Mouse (Mus musculus) embryonic facial prominence, embryonic 15.5 days (tissue): ENCODE data around the gene Vdac1. TPM values are rescaled to one million over a fixed set of nuclear protein-coding genes. Genes with fewer than 3 reads are reported as not detected.
"Not testable (repeated sequence)": the region's sequence is repeated elsewhere in the genome, so short reads cannot be mapped to it uniquely, and the experiment has no call there.

Experiments
- ATAC-seq: fragments of 200-750 bp; cut with Nextera tagmentation; 2 replicates; pipeline ENCODE4 v1.8.0; 2017; ENCODE audit warnings: low read depth, moderate TSS enrichment; ENCODE audit not compliant: insufficient number of reproducible peaks, low FRiP score, low TSS enrichment
- H3K27ac ChIP-seq: fragments of 300-500 bp; sonication (generic); replicated peaks from 2 replicates; pipeline ENCODE4 v1.5.1; 2015; ENCODE audit warnings: mild to moderate bottlenecking, inconsistent platforms
- H3K27me3 ChIP-seq: fragments of 300-500 bp; sonication (generic); 2 replicates; pipeline ENCODE4 v1.6.1; 2015; ENCODE audit warnings: inconsistent platforms
- H3K36me3 ChIP-seq: fragments of 300-500 bp; sonication (generic); 2 replicates; pipeline ENCODE4 v1.6.1; 2015; ENCODE audit warnings: mild to moderate bottlenecking, inconsistent platforms
- H3K4me1 ChIP-seq: fragments of 300-500 bp; sonication (generic); 2 replicates; pipeline ENCODE4 v1.6.1; 2015; ENCODE audit warnings: inconsistent platforms
- H3K4me2 ChIP-seq: fragments of 300-500 bp; sonication (generic); replicated peaks from 2 replicates; pipeline ENCODE4 v1.6.1; 2015; ENCODE audit warnings: mild to moderate bottlenecking, inconsistent platforms
- H3K4me3 ChIP-seq: fragments of 300-500 bp; sonication (generic); replicated peaks from 2 replicates; pipeline ENCODE4 v1.5.1; 2015; ENCODE audit warnings: mild to moderate bottlenecking, inconsistent platforms
- H3K9ac ChIP-seq: fragments of 300-500 bp; sonication (generic); 2 replicates; pipeline ENCODE4 v1.6.1; 2015; ENCODE audit warnings: inconsistent platforms
- H3K9me3 ChIP-seq: fragments of 300-500 bp; sonication (generic); replicated peaks from 2 replicates; pipeline ENCODE4 v1.6.1; 2016; ENCODE audit warnings: inconsistent platforms
- WGBS: fragments of 180-500 bp; shearing (Covaris S2); methylation state at CpG from one replicate; pipeline ENCODE4 v1.1.7; 2015; 5-methylcytosine and 5-hydroxymethylcytosine counted together
- polyA plus RNA-seq: library from polyadenylated mRNA; unstranded; fragments of >200 nt; fragmentation: Nextera tagmentation; extraction: Ambion mirVana; gene quantifications from 2 replicates; pipeline ENCODE4 v1.2.1, GENCODE M21; 2015

Gene Vdac1
- polyA plus RNA-seq, 1 experiment from 2014 or later, result 267 TPM

GRCm38 (mm10) chr11:52374340-52374739 lies 13.7 kb downstream of the Vdac1 start:
- Histone ChIP-seq H3K4me3 (no peak overlapping the region), H3K4me2 (no peak overlapping the region), H3K27ac (no peak overlapping the region), H3K27me3 (no peaks in the 10 kb centered on the region), H3K9ac (no peak overlapping the region), H3K4me1 (peaks cover 23% of the 10 kb centered on the region), H3K36me3 (peaks cover 51% of the 10 kb centered on the region), H3K9me3 (no peaks in the 10 kb centered on the region)
- no peak for ATAC-seq
- WGBS, result 65% methylated on average over 6 of the region's 6 CpGs

GRCm38 (mm10) chr11:52377579-52377978 lies 16.9 kb downstream of the Vdac1 start:
- no peak overlapping the region for H3K4me3 ChIP-seq
- no peak for ATAC-seq

GRCm38 (mm10) chr11:52379241-52379640 lies 18.6 kb downstream of the Vdac1 start:
- WGBS, result 92% methylated on average over 3 of the region's 3 CpGs
- 0 out of 2 replicates have a peak, but pooled peaks cover 3% of the 10 kb centered on the region for H3K4me1 ChIP-seq
- ATAC-seq, result no peak
- H3K9ac ChIP-seq, result no peak overlapping the region
- H3K36me3 ChIP-seq, result peaks cover 94% of the 10 kb centered on the region
- no peak overlapping the region for H3K4me2 ChIP-seq
- no peak overlapping the region for H3K4me3 ChIP-seq
- no peaks in the 10 kb centered on the region for H3K9me3 ChIP-seq
- H3K27me3 ChIP-seq, result no peaks in the 10 kb centered on the region
- H3K27ac ChIP-seq, result no peak overlapping the region

More at GRCm38 (mm10) chr11:52377579-52377978, 16.9 kb downstream of the Vdac1 start:
- no peak overlapping the region for H3K9ac ChIP-seq
- H3K4me1 ChIP-seq, result peaks cover 11% of the 10 kb centered on the region; the same call in 1 of the 2 replicates
- no peak overlapping the region for H3K27ac ChIP-seq
- H3K36me3 ChIP-seq, result peaks cover 83% of the 10 kb centered on the region
- 93% methylated on average over 4 of the region's 4 CpGs for WGBS
- H3K27me3 ChIP-seq, result no peaks in the 10 kb centered on the region
- no peak overlapping the region for H3K4me2 ChIP-seq
- H3K9me3 ChIP-seq, result no peaks in the 10 kb centered on the region

- Histone ChIP-seq H3K9me3 (no peaks in the 10 kb centered on the region), H3K9ac (no peak overlapping the region), H3K4me1 (no peaks in the 10 kb centered on the region), H3K27ac (no peak overlapping the region), H3K36me3 (peaks cover 95% of the 10 kb centered on the region), H3K27me3 (no peaks in the 10 kb centered on the region), H3K4me2 (no peak overlapping the region), H3K4me3 (no peak overlapping the region)
- WGBS, result 88% methylated on average over 14 of the region's 14 CpGs
- no peak for ATAC-seq
These were observed 23.1 kb downstream of the Vdac1 start for GRCm38 (mm10) chr11:52383741-52384140.

- Histone ChIP-seq H3K27ac (no peak overlapping the region), H3K27me3 (no peaks in the 10 kb centered on the region), H3K36me3 (peaks cover 92% of the 10 kb centered on the region), H3K9ac (no peak overlapping the region), H3K9me3 (no peaks in the 10 kb centered on the region), H3K4me1 (no peaks in the 10 kb centered on the region), H3K4me3 (no peak overlapping the region), H3K4me2 (no peak overlapping the region)
- 44% methylated on average over 3 of the region's 3 CpGs for WGBS
- no peak for ATAC-seq
These were observed 24.0 kb downstream of the Vdac1 start for GRCm38 (mm10) chr11:52384667-52385066.

GRCm38 (mm10) chr11:52386892-52387291 lies 26.2 kb downstream of the Vdac1 start:
- no peak overlapping the region for H3K27ac ChIP-seq
- no peaks in the 10 kb centered on the region for H3K4me1 ChIP-seq
- no peak overlapping the region for H3K4me3 ChIP-seq
- 87% methylated on average over 3 of the region's 3 CpGs for WGBS
- peaks cover 80% of the 10 kb centered on the region for H3K36me3 ChIP-seq
- H3K4me2 ChIP-seq, result no peak overlapping the region
- H3K9me3 ChIP-seq, result no peaks in the 10 kb centered on the region
- H3K27me3 ChIP-seq, result no peaks in the 10 kb centered on the region
- ATAC-seq, result no peak
- H3K9ac ChIP-seq, result no peak overlapping the region

- no peak overlapping the region for H3K27ac ChIP-seq
- H3K27me3 ChIP-seq, result no peaks in the 10 kb centered on the region
- ATAC-seq, result no peak
- no peak overlapping the region for H3K9ac ChIP-seq
- no peak overlapping the region for H3K4me3 ChIP-seq
- peaks cover 69% of the 10 kb centered on the region for H3K36me3 ChIP-seq
- no peak overlapping the region for H3K4me2 ChIP-seq
- 87% methylated on average over 12 of the region's 12 CpGs for WGBS
- H3K4me1 ChIP-seq, result no peaks in the 10 kb centered on the region
- no peaks in the 10 kb centered on the region for H3K9me3 ChIP-seq
These were observed 27.5 kb downstream of the Vdac1 start for GRCm38 (mm10) chr11:52388150-52388549.

GRCm38 (mm10) chr11:52388979-52389378 lies 28.3 kb downstream of the Vdac1 start:
- H3K4me2 ChIP-seq, H3K27me3 ChIP-seq, H3K4me1 ChIP-seq, H3K9me3 ChIP-seq, H3K9ac ChIP-seq, ATAC-seq, H3K27ac ChIP-seq, H3K4me3 ChIP-seq: not testable (repeated sequence)
- WGBS, result 88% methylated on average over 5 of the region's 5 CpGs
- H3K36me3 ChIP-seq, result peaks cover 63% of the 10 kb centered on the region

GRCm38 (mm10) chr11:52389933-52390332 lies 29.3 kb downstream of the Vdac1 start:
- WGBS, result 90% methylated on average over 7 of the region's 7 CpGs
- no peak overlapping the region for H3K27ac ChIP-seq
- no peaks in the 10 kb centered on the region for H3K27me3 ChIP-seq
- no peak overlapping the region for H3K4me2 ChIP-seq
- H3K9me3 ChIP-seq, result no peaks in the 10 kb centered on the region
- no peaks in the 10 kb centered on the region for H3K4me1 ChIP-seq
- no peak overlapping the region for H3K9ac ChIP-seq
- ATAC-seq, result no peak
- H3K4me3 ChIP-seq, result no peak overlapping the region
- H3K36me3 ChIP-seq, result peaks cover 54% of the 10 kb centered on the region

GRCm38 (mm10) chr11:52394494-52394893 lies 33.8 kb downstream of the Vdac1 start:
- ATAC-seq, result no peak
- Histone ChIP-seq H3K4me1 (peaks cover 17% of the 10 kb centered on the region), H3K27ac (no peak overlapping the region), H3K4me2 (no peak overlapping the region), H3K36me3 (peaks cover 11% of the 10 kb centered on the region), H3K4me3 (no peak overlapping the region), H3K9me3 (no peaks in the 10 kb centered on the region), H3K27me3 (no peaks in the 10 kb centered on the region), H3K9ac (no peak overlapping the region)
- 88% methylated on average over 4 of the region's 4 CpGs for WGBS

- no peaks in the 10 kb centered on the region for H3K9me3 ChIP-seq
- no peak overlapping the region for H3K4me2 ChIP-seq
- H3K27me3 ChIP-seq, result no peaks in the 10 kb centered on the region
- H3K4me1 ChIP-seq, result peaks cover 17% of the 10 kb centered on the region
- peaks cover 3% of the 10 kb centered on the region for H3K36me3 ChIP-seq
- ATAC-seq, result no peak
- 34% methylated on average over 4 of the region's 4 CpGs for WGBS
- H3K4me3 ChIP-seq, result peak overlapping the region; percentile 98; the same call in 1 of the 2 replicates
- no peak overlapping the region for H3K27ac ChIP-seq
- no peak overlapping the region for H3K9ac ChIP-seq
These were observed 34.7 kb downstream of the Vdac1 start for GRCm38 (mm10) chr11:52395343-52395742.

GRCm38 (mm10) chr11:52395940-52396596 lies 35.4 kb downstream of the Vdac1 start, which contains the start of gene 9530068E07Rik:
Gene 9530068E07Rik (plus strand): TSS chr11:52396428.
- H3K9me3 ChIP-seq, result no peaks in the 10 kb centered on the region
- H3K4me2 ChIP-seq, result peak within 1 kb of the TSS; percentile 66
- H3K27ac ChIP-seq, result peak within 1 kb of the TSS; percentile 91
- peak within 1 kb of the TSS; percentile 98 for H3K4me3 ChIP-seq
- ATAC-seq, result peak; percentile 93
- H3K9ac ChIP-seq, result peak within 1 kb of the TSS; percentile 99
- WGBS, result under 1% methylated on average over 38 of the region's 38 CpGs
- H3K27me3 ChIP-seq, result no peaks in the 10 kb centered on the region
- no peaks in the 10 kb centered on the region for H3K36me3 ChIP-seq
- H3K4me1 ChIP-seq, result peaks cover 21% of the 10 kb centered on the region
